Mouse (Mus musculus): Measurements from ENCODE around the gene Mrc1. TPM values are rescaled to one million over a fixed set of nuclear protein-coding genes. Genes with fewer than 3 reads are reported as not detected.
"Not testable (repeated sequence)": the region's sequence is repeated elsewhere in the genome, so short reads cannot be mapped to it uniquely, and the experiment has no call there.

The Mrc1 gene
- polyA plus RNA-seq (2012; rRNA removed): 1.5 and 1.8 TPM in 2 replicates

DNA sequence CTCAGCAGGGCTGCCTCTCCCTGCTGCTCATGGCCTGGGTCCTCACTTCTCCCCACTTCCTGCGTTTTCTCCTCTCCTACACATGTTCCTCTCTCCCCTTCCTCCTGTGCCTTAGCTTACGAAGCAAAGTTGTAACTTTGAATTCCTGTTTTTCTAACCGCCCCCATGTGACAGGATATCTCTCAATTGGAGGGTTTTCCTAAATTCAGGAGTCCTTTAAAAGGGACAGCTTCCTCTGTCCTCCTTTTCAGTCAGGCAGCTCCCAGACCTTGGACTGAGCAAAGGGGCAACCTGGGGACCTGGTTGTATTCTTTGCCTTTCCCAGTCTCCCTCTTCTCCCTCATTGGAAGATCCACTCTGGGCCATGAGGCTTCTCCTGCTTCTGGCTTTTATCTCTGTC lies at the start of gene Mrc1:
Mrc1 (plus strand) TSS at position 244 of the 400 bp plus-strand sequence.
- Histone ChIP-seq H3K4me3 (ENCODE audit: insufficient read depth, low read length) (no peak within 1 kb of the TSS), H3K27ac (ENCODE audit: insufficient read depth, low read length) (no peak within 1 kb of the TSS), H3K4me1 (ENCODE audit: control insufficient read depth, insufficient read depth, low read length) (no peaks in the 10 kb centered on the region)
- TF ChIP-seq POLR2A (IDR thresholded peaks at IDR 0.05; ENCODE audit: extremely low read depth, insufficient read depth, low read length): no peak
- TF ChIP-seq CTCF (IDR thresholded peaks at IDR 0.05; ENCODE audit: extremely low read depth, insufficient read depth, low read length): no peak

DNA sequence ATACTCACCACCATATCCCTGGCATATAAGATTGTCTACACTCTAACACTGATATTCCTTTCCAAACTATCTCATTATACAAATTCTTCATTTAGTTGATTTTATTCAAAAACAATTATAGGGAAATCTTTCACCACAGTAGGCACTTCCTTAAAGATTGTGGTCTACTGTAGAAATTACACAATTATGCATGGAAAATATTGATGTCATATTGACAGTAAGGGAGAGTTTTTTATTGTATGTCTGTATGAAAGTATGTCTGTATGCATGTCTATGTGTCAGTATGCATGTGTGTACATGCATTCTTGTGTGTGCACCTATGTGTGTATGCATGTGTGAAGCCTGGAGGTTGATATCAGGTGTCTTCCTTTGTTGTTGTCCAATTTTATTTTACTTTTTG lies 44.8 kb upstream of the Mrc1 start:
- H3K27ac ChIP-seq (ENCODE audit: insufficient read depth, low read length): no peak overlapping the region
- no peak for TF ChIP-seq CTCF (IDR thresholded peaks at IDR 0.05; ENCODE audit: extremely low read depth, insufficient read depth, low read length)
- no peak for TF ChIP-seq POLR2A (IDR thresholded peaks at IDR 0.05; ENCODE audit: extremely low read depth, insufficient read depth, low read length)
- no peaks in the 10 kb centered on the region for H3K4me1 ChIP-seq (ENCODE audit: control insufficient read depth, insufficient read depth, low read length)
- H3K4me3 ChIP-seq (ENCODE audit: insufficient read depth, low read length): no peak overlapping the region

DNA sequence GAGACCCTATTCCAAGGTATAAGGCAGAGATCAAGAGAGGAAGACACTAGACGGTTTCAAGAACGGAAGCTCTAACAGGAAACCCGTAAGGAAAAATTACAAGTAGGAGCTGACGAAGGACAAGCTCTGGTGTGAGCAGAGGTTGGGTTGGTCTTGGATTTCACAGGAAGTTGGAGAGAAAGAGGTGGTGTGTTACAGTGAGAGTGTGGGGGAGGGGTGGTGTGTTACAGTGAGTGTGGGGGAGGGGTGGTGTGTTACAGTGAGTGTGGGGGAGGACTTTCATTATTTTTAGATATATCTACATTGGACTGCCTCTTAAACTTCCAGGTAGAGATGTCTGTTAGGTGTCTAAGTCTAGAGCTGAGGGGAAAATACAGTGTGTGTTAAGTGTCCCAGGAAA lies 38.5 kb upstream of the Mrc1 start:
- Histone ChIP-seq H3K27ac (ENCODE audit: insufficient read depth, low read length) (no peak overlapping the region), H3K4me3 (ENCODE audit: insufficient read depth, low read length) (no peak overlapping the region), H3K4me1 (ENCODE audit: control insufficient read depth, insufficient read depth, low read length) (no peaks in the 10 kb centered on the region)
- TF ChIP-seq POLR2A (IDR thresholded peaks at IDR 0.05; ENCODE audit: extremely low read depth, insufficient read depth, low read length) (no peak), CTCF (IDR thresholded peaks at IDR 0.05; ENCODE audit: extremely low read depth, insufficient read depth, low read length) (no peak)

DNA sequence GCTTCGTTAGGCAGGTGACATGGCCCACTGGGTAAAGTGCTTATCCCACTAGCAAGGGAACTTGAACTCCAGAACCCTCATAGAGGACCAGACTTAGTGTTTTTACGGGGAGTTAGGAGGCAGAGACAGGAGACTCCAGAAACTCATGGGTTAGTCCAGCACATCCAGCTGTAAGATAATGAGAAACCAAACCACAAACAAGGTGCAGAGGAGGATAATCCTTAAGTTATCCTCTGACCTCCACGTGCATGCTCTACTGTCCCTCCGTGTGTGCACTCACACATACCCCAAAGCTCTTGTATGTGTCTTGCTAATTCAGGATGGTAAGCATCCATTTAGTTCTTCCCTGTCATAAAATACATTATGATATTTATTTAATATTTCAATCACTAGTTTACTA lies 37.6 kb upstream of the Mrc1 start:
- Histone ChIP-seq H3K4me1 (ENCODE audit: control insufficient read depth, insufficient read depth, low read length) (no peaks in the 10 kb centered on the region), H3K27ac (ENCODE audit: insufficient read depth, low read length) (no peak overlapping the region), H3K4me3 (ENCODE audit: insufficient read depth, low read length) (no peak overlapping the region)
- TF ChIP-seq POLR2A (IDR thresholded peaks at IDR 0.05; ENCODE audit: extremely low read depth, insufficient read depth, low read length) (no peak), CTCF (IDR thresholded peaks at IDR 0.05; ENCODE audit: extremely low read depth, insufficient read depth, low read length) (no peak)

DNA sequence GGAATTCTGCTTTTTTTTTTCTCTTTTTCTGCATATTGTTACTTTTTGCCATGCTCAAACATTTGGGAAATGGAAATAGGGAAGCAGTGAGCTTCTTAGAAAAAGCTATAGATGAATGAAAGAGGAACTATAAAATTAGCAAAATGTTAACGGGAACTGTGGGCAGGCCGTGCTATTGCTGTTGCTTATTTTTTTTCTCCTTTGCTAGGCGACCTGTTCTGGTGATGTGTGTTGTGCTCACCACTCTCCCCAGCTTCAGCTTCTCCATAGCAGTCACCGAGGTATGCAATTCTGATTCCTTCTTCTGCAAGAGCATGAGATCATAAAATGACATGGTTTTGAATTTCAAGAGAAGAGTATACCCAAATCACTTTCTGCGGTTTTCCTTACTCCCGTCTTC lies 37.1 kb upstream of the Mrc1 start:
- TF ChIP-seq CTCF (IDR thresholded peaks at IDR 0.05; ENCODE audit: extremely low read depth, insufficient read depth, low read length): no peak
- TF ChIP-seq POLR2A (IDR thresholded peaks at IDR 0.05; ENCODE audit: extremely low read depth, insufficient read depth, low read length): no peak
- no peak overlapping the region for H3K4me3 ChIP-seq (ENCODE audit: insufficient read depth, low read length)
- H3K27ac ChIP-seq (ENCODE audit: insufficient read depth, low read length): no peak overlapping the region
- no peaks in the 10 kb centered on the region for H3K4me1 ChIP-seq (ENCODE audit: control insufficient read depth, insufficient read depth, low read length)

DNA sequence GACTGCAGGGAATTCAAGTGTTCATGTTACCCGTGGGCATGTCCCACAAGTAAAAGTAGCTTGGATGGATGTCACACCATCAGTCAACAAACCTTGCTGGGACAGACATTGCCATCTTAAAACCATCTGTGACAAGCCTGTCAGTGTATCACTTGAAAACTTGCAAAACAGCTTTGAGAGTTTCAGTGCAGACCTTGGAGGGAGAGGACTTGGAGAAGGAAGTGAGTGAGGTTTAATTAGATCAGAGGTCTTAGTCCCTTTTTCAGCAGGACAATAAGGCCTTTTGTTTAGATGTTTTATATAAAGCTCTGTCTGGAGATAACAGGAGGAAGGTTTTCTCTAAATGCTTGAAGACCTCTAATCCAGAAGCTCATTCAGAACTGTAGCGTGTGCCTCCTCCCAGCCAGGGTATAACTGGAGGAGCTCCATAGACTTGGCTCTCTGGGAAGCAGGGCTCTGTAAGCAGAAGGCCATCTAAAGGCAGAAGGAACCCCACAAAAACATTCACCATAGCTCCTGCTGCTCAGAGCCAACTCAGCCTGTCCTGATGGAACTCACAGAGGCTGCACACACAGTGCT lies 30.8 kb upstream of the Mrc1 start:
- not testable (repeated sequence) for H3K4me1 ChIP-seq (ENCODE audit: control insufficient read depth, insufficient read depth, low read length); H3K4me3 ChIP-seq (ENCODE audit: insufficient read depth, low read length); H3K27ac ChIP-seq (ENCODE audit: insufficient read depth, low read length)

DNA sequence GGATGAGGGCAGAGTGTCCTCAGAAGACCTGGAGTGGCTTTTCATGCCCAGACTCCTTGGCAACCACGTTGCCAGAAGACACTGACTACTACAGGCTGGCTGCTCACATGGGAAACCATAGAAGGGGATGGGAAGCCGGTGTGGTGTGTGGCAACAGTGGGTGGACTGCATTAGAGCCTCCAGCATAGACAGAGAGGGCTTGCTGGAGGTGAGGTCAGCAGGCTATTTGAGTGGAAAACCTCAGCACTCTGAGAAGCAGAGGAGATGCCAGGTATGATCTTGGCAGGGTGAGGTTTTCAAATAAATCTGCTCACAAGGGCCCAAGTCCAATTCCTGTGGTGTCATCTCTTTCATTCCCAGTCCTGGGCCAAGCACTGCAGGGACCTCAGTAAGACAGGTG lies 29.6 kb upstream of the Mrc1 start:
- TF ChIP-seq CTCF (IDR thresholded peaks at IDR 0.05; ENCODE audit: extremely low read depth, insufficient read depth, low read length) (no peak), POLR2A (IDR thresholded peaks at IDR 0.05; ENCODE audit: extremely low read depth, insufficient read depth, low read length) (no peak)
- no peaks in the 10 kb centered on the region for H3K4me1 ChIP-seq (ENCODE audit: control insufficient read depth, insufficient read depth, low read length)
- H3K4me3 ChIP-seq (ENCODE audit: insufficient read depth, low read length): no peak overlapping the region
- H3K27ac ChIP-seq (ENCODE audit: insufficient read depth, low read length): no peak overlapping the region

DNA sequence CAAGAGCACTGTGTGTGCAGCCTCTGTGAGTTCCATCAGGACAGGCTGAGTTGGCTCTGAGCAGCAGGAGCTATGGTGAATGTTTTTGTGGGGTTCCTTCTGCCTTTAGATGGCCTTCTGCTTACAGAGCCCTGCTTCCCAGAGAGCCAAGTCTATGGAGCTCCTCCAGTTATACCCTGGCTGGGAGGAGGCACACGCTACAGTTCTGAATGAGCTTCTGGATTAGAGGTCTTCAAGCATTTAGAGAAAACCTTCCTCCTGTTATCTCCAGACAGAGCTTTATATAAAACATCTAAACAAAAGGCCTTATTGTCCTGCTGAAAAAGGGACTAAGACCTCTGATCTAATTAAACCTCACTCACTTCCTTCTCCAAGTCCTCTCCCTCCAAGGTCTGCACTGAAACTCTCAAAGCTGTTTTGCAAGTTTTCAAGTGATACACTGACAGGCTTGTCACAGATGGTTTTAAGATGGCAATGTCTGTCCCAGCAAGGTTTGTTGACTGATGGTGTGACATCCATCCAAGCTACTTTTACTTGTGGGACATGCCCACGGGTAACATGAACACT lies 28.2 kb upstream of the Mrc1 start:
- H3K4me1 ChIP-seq (ENCODE audit: control insufficient read depth, insufficient read depth, low read length); H3K4me3 ChIP-seq (ENCODE audit: insufficient read depth, low read length); H3K27ac ChIP-seq (ENCODE audit: insufficient read depth, low read length): not testable (repeated sequence)

DNA sequence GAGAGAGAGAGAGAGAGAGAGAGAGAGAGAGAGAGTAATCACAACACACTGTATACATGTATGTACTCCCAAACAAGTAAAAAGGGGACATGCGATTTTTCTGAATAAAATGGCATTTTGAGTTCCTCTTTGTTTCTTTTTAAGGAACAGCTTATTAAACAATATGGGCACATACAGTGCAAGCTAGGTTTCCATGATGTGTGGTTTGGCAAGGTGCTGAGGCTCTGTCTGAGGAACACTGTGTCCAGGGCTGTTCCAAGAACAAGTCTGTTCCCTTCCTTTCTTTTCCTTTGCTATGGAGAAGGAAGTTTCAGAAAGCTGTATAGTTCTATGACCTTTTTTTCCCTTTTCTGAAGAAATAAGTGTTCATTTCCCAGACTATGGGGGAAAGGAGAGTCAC lies 24.9 kb upstream of the Mrc1 start:
- H3K27ac ChIP-seq (ENCODE audit: insufficient read depth, low read length): no peak overlapping the region
- H3K4me1 ChIP-seq (ENCODE audit: control insufficient read depth, insufficient read depth, low read length): no peaks in the 10 kb centered on the region
- TF ChIP-seq CTCF (IDR thresholded peaks at IDR 0.05; ENCODE audit: extremely low read depth, insufficient read depth, low read length): no peak
- no peak for TF ChIP-seq POLR2A (IDR thresholded peaks at IDR 0.05; ENCODE audit: extremely low read depth, insufficient read depth, low read length)
- no peak overlapping the region for H3K4me3 ChIP-seq (ENCODE audit: insufficient read depth, low read length)

DNA sequence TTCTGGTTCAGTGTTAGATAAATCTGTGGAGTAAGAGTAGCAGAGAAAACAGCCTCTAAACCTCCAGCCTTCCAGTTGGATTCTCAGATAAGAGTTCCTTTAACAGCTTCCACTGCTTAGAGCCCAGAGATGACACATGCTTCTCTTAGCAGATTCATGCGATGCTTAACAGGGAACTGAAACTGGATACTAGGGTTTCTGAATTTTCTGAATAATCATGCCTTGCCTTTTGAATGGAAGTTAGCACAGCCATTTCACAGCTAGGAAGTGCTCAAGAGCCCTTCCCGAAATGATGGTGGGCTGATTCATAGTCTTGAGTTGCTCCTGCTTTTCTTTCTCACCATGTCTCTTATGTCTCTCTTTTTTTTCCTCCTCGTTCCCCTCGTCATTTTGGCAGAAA lies 22.4 kb upstream of the Mrc1 start:
- Histone ChIP-seq H3K4me1 (ENCODE audit: control insufficient read depth, insufficient read depth, low read length) (no peaks in the 10 kb centered on the region), H3K27ac (ENCODE audit: insufficient read depth, low read length) (no peak overlapping the region), H3K4me3 (ENCODE audit: insufficient read depth, low read length) (no peak overlapping the region)
- TF ChIP-seq POLR2A (IDR thresholded peaks at IDR 0.05; ENCODE audit: extremely low read depth, insufficient read depth, low read length) (no peak), CTCF (IDR thresholded peaks at IDR 0.05; ENCODE audit: extremely low read depth, insufficient read depth, low read length) (no peak)

DNA sequence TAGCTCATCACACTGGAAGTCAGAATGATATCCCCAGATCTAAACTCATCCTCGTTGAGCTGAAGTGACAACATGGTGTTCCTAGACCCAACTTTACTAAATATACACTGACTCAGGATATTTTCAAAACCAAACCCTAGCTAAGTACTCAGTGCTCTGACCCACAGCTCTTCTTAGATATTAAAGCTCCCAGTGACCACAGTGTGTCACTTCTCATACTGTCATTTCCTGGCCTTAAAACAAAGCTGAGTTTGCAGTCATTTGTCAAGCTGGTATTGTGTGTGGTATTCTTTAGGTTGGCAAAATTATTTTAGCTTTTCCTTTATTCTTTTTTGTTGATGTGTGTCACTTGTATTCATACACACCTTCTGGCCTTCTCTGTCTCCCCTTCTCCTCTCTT lies 18.5 kb upstream of the Mrc1 start:
- H3K4me3 ChIP-seq (ENCODE audit: insufficient read depth, low read length): no peak overlapping the region
- no peaks in the 10 kb centered on the region for H3K4me1 ChIP-seq (ENCODE audit: control insufficient read depth, insufficient read depth, low read length)
- H3K27ac ChIP-seq (ENCODE audit: insufficient read depth, low read length): no peak overlapping the region
- TF ChIP-seq CTCF (IDR thresholded peaks at IDR 0.05; ENCODE audit: extremely low read depth, insufficient read depth, low read length) (no peak), POLR2A (IDR thresholded peaks at IDR 0.05; ENCODE audit: extremely low read depth, insufficient read depth, low read length) (no peak)

Measured in cortical plate, adult 2 months (tissue).